Mouse (Mus musculus) MEL (cell line): Measurements from ENCODE around the gene Insrr. TPM values are rescaled to one million over a fixed set of nuclear protein-coding genes. Genes with fewer than 3 reads are reported as not detected.

Experiments used
- DNase-seq: peaks from one replicate; pipeline ENCODE4 v3.0.0; 2011; ENCODE audit warnings: low read depth, low spot score
- H3K27ac ChIP-seq: 2 replicates; pipeline ENCODE4 v1.5.1; 2012; ENCODE audit warnings: low read depth, mild to moderate bottlenecking, control low read depth, low read length, moderate library complexity; ENCODE audit not compliant: control insufficient read depth
- H3K27me3 ChIP-seq, 2 experiments: fragments of 150-350 bp in 1 of 2; sonication (generic) in 1 of 2; 2 replicates each; pipeline ENCODE4 v1.6.1; 2012; ENCODE audit warnings: low read length in 2 of 2, mild to moderate bottlenecking in 2 of 2, improper control_type of control experiment in 1 of 2, moderate library complexity in 1 of 2; ENCODE audit not compliant: insufficient read depth in 2 of 2, control insufficient read depth in 1 of 2
- H3K36me3 ChIP-seq, 2 experiments: 2 replicates each; pipeline ENCODE4 v1.6.1; 2012 to 2014; ENCODE audit warnings: low read length in 2 of 2, improper control_type of control experiment in 1 of 2, inconsistent platforms in 1 of 2, mild to moderate bottlenecking in 1 of 2; ENCODE audit not compliant: insufficient read depth in 2 of 2, control insufficient read depth in 1 of 2
- H3K4me1 ChIP-seq, 2 experiments: fragments of 150-350 bp in 1 of 2; sonication (generic) in 1 of 2; 2 replicates each; pipeline ENCODE4 v1.6.1; 2012; ENCODE audit warnings: low read length in 2 of 2, improper control_type of control experiment in 1 of 2, mild to moderate bottlenecking in 1 of 2; ENCODE audit not compliant: insufficient read depth in 2 of 2, control insufficient read depth in 1 of 2
- H3K4me3 ChIP-seq, 2 experiments: fragments of 150-350 bp in 1 of 2; sonication (generic) in 1 of 2; 2 replicates each; pipeline ENCODE4 v1.5.1; 2012; ENCODE audit warnings: low read depth in 2 of 2, low read length in 2 of 2, mild to moderate bottlenecking in 2 of 2, moderate library complexity in 2 of 2, control low read depth in 1 of 2, improper control_type of control experiment in 1 of 2; ENCODE audit not compliant: control insufficient read depth in 1 of 2, insufficient read depth in 1 of 2
- H3K79me2 ChIP-seq: 2 replicates; pipeline ENCODE4 v1.6.1; 2012; ENCODE audit warnings: mild to moderate bottlenecking, low read length, moderate library complexity; ENCODE audit not compliant: control insufficient read depth, poor library complexity, insufficient read depth
- H3K9ac ChIP-seq: 2 replicates; pipeline ENCODE4 v1.6.1; 2012; ENCODE audit warnings: low read depth, mild to moderate bottlenecking, control low read depth, low read length, moderate library complexity; ENCODE audit not compliant: control insufficient read depth, poor library complexity, severe bottlenecking
- H3K9me3 ChIP-seq: fragments of 150-350 bp; sonication (generic); replicated peaks from 2 replicates; pipeline ENCODE4 v1.6.1; 2012; ENCODE audit warnings: mild to moderate bottlenecking, low read length, improper control_type of control experiment, moderate library complexity; ENCODE audit not compliant: insufficient read depth
- BHLHE40 ChIP-seq: IDR thresholded peaks from 2 replicates; pipeline ENCODE4 v1.6.1; 2012; ENCODE audit warnings: low read depth, mild to moderate bottlenecking, inconsistent platforms, low read length, improper control_type of control experiment, borderline replicate concordance
- CTCF ChIP-seq, 3 experiments: IDR thresholded peaks in 2 of 3; conservative IDR thresholded peaks in 1 of 3; 2 replicates each; pipeline ENCODE4 v1.5.1; 2011 to 2012; ENCODE audit warnings: low read length in 3 of 3, low read depth in 2 of 3, mild to moderate bottlenecking in 2 of 3, improper control_type of control experiment in 1 of 3, inconsistent platforms in 1 of 3, mixed read lengths in 1 of 3, moderate library complexity in 1 of 3; ENCODE audit not compliant: control insufficient read depth in 1 of 3, insufficient read depth in 1 of 3, poor library complexity in 1 of 3, severe bottlenecking in 1 of 3
- E2F4 ChIP-seq: IDR thresholded peaks from 2 replicates; pipeline ENCODE4 v1.6.1; 2011; ENCODE audit warnings: low read depth, low read length, improper control_type of control experiment, borderline replicate concordance
- EP300 ChIP-seq, 2 experiments: IDR thresholded peaks; 2 replicates each; pipeline ENCODE4 v1.6.1; 2011; ENCODE audit warnings: improper control_type of control experiment in 2 of 2, low read length in 2 of 2, low read depth in 1 of 2, mild to moderate bottlenecking in 1 of 2
- ETS1 ChIP-seq: IDR thresholded peaks from 2 replicates; pipeline ENCODE4 v1.6.1; 2012; ENCODE audit warnings: low read depth, mild to moderate bottlenecking, inconsistent platforms, low read length, improper control_type of control experiment, moderate library complexity
- GABPA ChIP-seq: IDR thresholded peaks from 2 replicates; pipeline ENCODE4 v1.6.1; 2012; ENCODE audit warnings: low read depth, mild to moderate bottlenecking, inconsistent platforms, low read length, improper control_type of control experiment, moderate library complexity
- GATA1 ChIP-seq: IDR thresholded peaks from 2 replicates; pipeline ENCODE4 v1.6.1; 2011; ENCODE audit warnings: low read depth, low read length, improper control_type of control experiment
- MAFK ChIP-seq: IDR thresholded peaks from 2 replicates; pipeline ENCODE4 v1.6.1; 2011; ENCODE audit warnings: low read depth, mild to moderate bottlenecking, low read length, improper control_type of control experiment, borderline replicate concordance
- MAX ChIP-seq: IDR thresholded peaks from 2 replicates; pipeline ENCODE4 v1.6.1; 2011; ENCODE audit warnings: low read length, improper control_type of control experiment
- MAZ ChIP-seq: IDR thresholded peaks from 2 replicates; pipeline ENCODE4 v1.6.1; 2012; ENCODE audit warnings: low read depth, mild to moderate bottlenecking, inconsistent platforms, low read length, improper control_type of control experiment
- MXI1 ChIP-seq: IDR thresholded peaks from 2 replicates; pipeline ENCODE4 v1.6.1; 2011; ENCODE audit warnings: mild to moderate bottlenecking, low read depth, low read length, improper control_type of control experiment
- MYB ChIP-seq: IDR thresholded peaks from 2 replicates; pipeline ENCODE4 v1.6.1; 2011; ENCODE audit warnings: mild to moderate bottlenecking, low read depth, low read length, improper control_type of control experiment
- NRF1 ChIP-seq: IDR thresholded peaks from 2 replicates; pipeline ENCODE4 v1.6.1; 2014; ENCODE audit warnings: low read depth, mild to moderate bottlenecking, inconsistent platforms, low read length, improper control_type of control experiment, moderate library complexity; ENCODE audit not compliant: poor library complexity, insufficient read depth, severe bottlenecking
- POLR2A ChIP-seq, 2 experiments: IDR thresholded peaks; 2 replicates each; pipeline ENCODE4 v1.6.1; 2011 to 2012; ENCODE audit warnings: low read length in 2 of 2, mild to moderate bottlenecking in 2 of 2, control low read depth in 1 of 2, improper control_type of control experiment in 1 of 2, low read depth in 1 of 2, moderate library complexity in 1 of 2; ENCODE audit not compliant: control insufficient read depth in 1 of 2, insufficient read depth in 1 of 2, poor library complexity in 1 of 2
- RAD21 ChIP-seq: IDR thresholded peaks from 2 replicates; pipeline ENCODE4 v1.6.1; 2011; ENCODE audit warnings: mild to moderate bottlenecking, low read depth, low read length, improper control_type of control experiment
- RCOR1 ChIP-seq: IDR thresholded peaks from 2 replicates; pipeline ENCODE4 v1.6.1; 2012; ENCODE audit warnings: low read depth, mild to moderate bottlenecking, inconsistent platforms, low read length, improper control_type of control experiment
- SIN3A ChIP-seq: IDR thresholded peaks from 2 replicates; pipeline ENCODE4 v1.6.1; 2012; ENCODE audit warnings: low read length, improper control_type of control experiment, inconsistent platforms
- SMC3 ChIP-seq: IDR thresholded peaks from 2 replicates; pipeline ENCODE4 v1.6.1; 2011; ENCODE audit warnings: low read depth, low read length, improper control_type of control experiment
- TAL1 ChIP-seq: IDR thresholded peaks from 2 replicates; pipeline ENCODE4 v1.6.1; 2012; ENCODE audit warnings: mild to moderate bottlenecking, inconsistent platforms, low read length, moderate library complexity, mixed read lengths
- TCF12 ChIP-seq: IDR thresholded peaks from 2 replicates; pipeline ENCODE4 v1.6.1; 2014; ENCODE audit warnings: low read depth, mild to moderate bottlenecking, inconsistent platforms, low read length, improper control_type of control experiment, moderate library complexity
- UBTF ChIP-seq: IDR thresholded peaks from 2 replicates; pipeline ENCODE4 v1.6.1; 2012; ENCODE audit warnings: low read depth, mild to moderate bottlenecking, inconsistent platforms, low read length, improper control_type of control experiment, moderate library complexity, borderline replicate concordance; ENCODE audit not compliant: insufficient read depth
- USF1 ChIP-seq: IDR thresholded peaks from 2 replicates; pipeline ENCODE4 v1.6.1; 2014; ENCODE audit warnings: low read depth, mild to moderate bottlenecking, inconsistent platforms, low read length, improper control_type of control experiment, moderate library complexity
- USF2 ChIP-seq, 2 experiments: IDR thresholded peaks; 2 replicates each; pipeline ENCODE4 v1.6.1; 2011 to 2012; ENCODE audit warnings: improper control_type of control experiment in 2 of 2, low read length in 2 of 2, borderline replicate concordance in 1 of 2, inconsistent platforms in 1 of 2, low read depth in 1 of 2, mild to moderate bottlenecking in 1 of 2; ENCODE audit not compliant: insufficient read depth in 1 of 2
- ZC3H11A ChIP-seq: IDR thresholded peaks from 2 replicates; pipeline ENCODE4 v1.6.1; 2012; ENCODE audit warnings: low read depth, mild to moderate bottlenecking, inconsistent platforms, low read length, improper control_type of control experiment
- ZKSCAN1 ChIP-seq: IDR thresholded peaks from 2 replicates; pipeline ENCODE4 v1.6.1; 2012; ENCODE audit warnings: low read depth, mild to moderate bottlenecking, inconsistent platforms, low read length, improper control_type of control experiment, moderate library complexity
- ZMIZ1 ChIP-seq: IDR thresholded peaks from 2 replicates; pipeline ENCODE4 v1.6.1; 2012; ENCODE audit warnings: low read depth, mild to moderate bottlenecking, inconsistent platforms, low read length, improper control_type of control experiment, moderate library complexity
- ZNF384 ChIP-seq: IDR thresholded peaks from 2 replicates; pipeline ENCODE4 v1.6.1; 2012; ENCODE audit warnings: low read depth, mild to moderate bottlenecking, inconsistent platforms, low read length, improper control_type of control experiment
- polyA plus RNA-seq, 2 experiments: library from polyadenylated mRNA; stranded (reverse) in 1 of 2; unstranded in 1 of 2; fragments of >175 nt in 1 of 2; fragments of >200 nt in 1 of 2; gene quantifications; 2 replicates each; pipeline versions ENCODE4 v1.2.1 to v1.2.4; 2012; ENCODE audit warnings: low replicate concordance in 2 of 2, low read depth in 1 of 2; ENCODE audit not compliant: insufficient read length in 2 of 2, insufficient read depth in 1 of 2, missing spikeins in 1 of 2
- total RNA-seq: library from RNA; depleted of rRNA; stranded (reverse); fragments of 300-350 nt; gene quantifications from 2 replicates; pipeline ENCODE4 v1.2.3, GENCODE M21; 2012

The Insrr gene
- total and polyA plus RNA-seq, 3 experiments: 0.77 to 3.7 TPM; not detected in 1

DNA sequence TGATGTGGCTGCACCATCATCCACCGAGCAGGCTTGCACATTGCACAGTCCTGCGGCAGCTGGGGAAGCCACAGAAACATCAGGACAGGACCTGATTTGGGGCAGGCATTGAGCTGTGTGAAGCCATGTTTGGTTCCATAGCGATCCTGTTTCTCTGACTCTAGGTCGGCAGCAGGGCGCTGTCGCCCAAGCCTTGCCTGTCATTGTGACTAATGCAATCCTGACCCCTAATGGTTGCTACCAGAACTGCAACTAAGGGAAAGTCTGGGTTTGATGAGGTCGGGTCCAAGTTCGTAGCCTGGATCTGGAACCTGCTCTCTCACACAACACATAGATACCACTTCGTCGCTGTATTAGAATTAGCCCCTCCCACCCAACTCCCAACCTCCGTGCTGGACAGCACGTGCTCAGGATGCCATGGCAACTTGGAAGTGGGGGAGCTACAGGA is 19.9 kb downstream of the Insrr start:
- no peak overlapping the region for H3K9ac ChIP-seq
- peaks cover 0 to 4% of the 10 kb centered on the region in 2 experiments; a peak in 1 of 4 replicates for H3K36me3 ChIP-seq
- TF ChIP-seq CTCF (IDR thresholded peaks at IDR 0.05 in 2 of 3, conservative IDR thresholded peaks at IDR 0.05 in 1 of 3; ENCODE audit: control insufficient read depth in 1 of 3, insufficient read depth in 1 of 3, low read depth in 2 of 3, low read length in 3 of 3, poor library complexity in 1 of 3, severe bottlenecking in 1 of 3): peak; percentile 75 to 98 (median 95)
- peak; percentile 59; the same call in 1 of the 2 replicates for TF ChIP-seq BHLHE40
- TF ChIP-seq SMC3: peak; percentile 77
- TF ChIP-seq POLR2A (IDR thresholded peaks at IDR 0.05; ENCODE audit: control insufficient read depth in 1 of 2, insufficient read depth in 1 of 2, low read depth in 1 of 2, low read length in 2 of 2, poor library complexity in 1 of 2): no peak
- no peak for TF ChIP-seq TCF12
- 0 out of 2 replicates have a peak, but pooled peaks have one; percentile 33 for TF ChIP-seq MAX
- no peak for TF ChIP-seq RCOR1
- TF ChIP-seq SIN3A: peak; percentile 52; the same call in 1 of the 2 replicates
- TF ChIP-seq MYB: no peak
- TF ChIP-seq ZNF384: no peak
- TF ChIP-seq GATA1: no peak
- TF ChIP-seq RAD21: peak; percentile 80
- peak; percentile 30; the same call in 1 of the 2 replicates for TF ChIP-seq USF1
- no peak; a peak in 1 of 4 replicates for TF ChIP-seq EP300 (IDR thresholded peaks at IDR 0.05; ENCODE audit: low read depth in 1 of 2, low read length in 2 of 2)
- peak; percentile 72 for TF ChIP-seq ZC3H11A
- no peak for TF ChIP-seq ZMIZ1
- 0 out of 2 replicates have a peak, but pooled peaks have one; percentile 48 for TF ChIP-seq MAZ
- TF ChIP-seq TAL1: no peak
- no peak for TF ChIP-seq E2F4
- TF ChIP-seq NRF1: no peak
- TF ChIP-seq ZKSCAN1: no peak
- H3K9me3 ChIP-seq: no peaks in the 10 kb centered on the region
- H3K27ac ChIP-seq: no peak overlapping the region
- peak; percentile 88 for DNase-seq
- H3K27me3 ChIP-seq: peaks cover 4% of the 10 kb centered on the region in 2 experiments; a peak in 3 of 4 replicates
- peak overlapping the region; percentile 26 to 31; a peak in 2 of 4 replicates for H3K4me3 ChIP-seq
- no peaks in the 10 kb centered on the region for H3K79me2 ChIP-seq
- peaks cover 0 to 3% of the 10 kb centered on the region in 2 experiments; a peak in 2 of 4 replicates for H3K4me1 ChIP-seq

DNA sequence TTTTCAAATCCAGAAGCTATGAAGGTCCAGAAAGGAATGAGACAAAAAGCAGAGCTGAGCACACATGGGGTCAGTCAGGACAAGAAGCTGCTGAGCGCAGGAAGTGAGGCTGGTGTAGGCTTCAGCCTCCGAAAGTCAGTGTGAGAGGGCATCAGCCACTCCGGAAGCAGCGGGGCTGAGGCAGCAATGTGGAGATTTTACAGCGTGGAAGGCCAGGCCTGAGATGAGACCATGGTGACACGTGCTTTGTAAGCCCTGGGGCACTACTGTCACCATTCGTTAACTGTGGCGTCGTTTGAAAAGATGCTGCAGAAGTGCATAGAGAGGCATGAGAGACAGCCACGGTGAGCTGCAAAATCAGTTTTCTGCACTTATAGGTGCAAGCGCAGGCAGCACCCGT is 21.5 kb downstream of the Insrr start:
- peaks cover 6 to 7% of the 10 kb centered on the region in 2 experiments for H3K27me3 ChIP-seq
- H3K9ac ChIP-seq: no peak overlapping the region
- no peaks in the 10 kb centered on the region for H3K9me3 ChIP-seq
- TF ChIP-seq USF2 (IDR thresholded peaks at IDR 0.05; ENCODE audit: borderline replicate concordance in 1 of 2, insufficient read depth in 1 of 2, low read depth in 1 of 2, low read length in 2 of 2): no peak
- TF ChIP-seq ZC3H11A: no peak
- no peak for TF ChIP-seq TCF12
- no peak for TF ChIP-seq MXI1
- TF ChIP-seq GABPA: no peak
- TF ChIP-seq MAFK: no peak
- TF ChIP-seq RAD21: no peak
- no peak for TF ChIP-seq UBTF
- no peak for TF ChIP-seq ZMIZ1
- TF ChIP-seq ZNF384: no peak
- TF ChIP-seq SIN3A: no peak
- no peak for TF ChIP-seq USF1
- TF ChIP-seq NRF1: no peak
- no peak for TF ChIP-seq GATA1
- no peak for TF ChIP-seq BHLHE40
- no peak for TF ChIP-seq ETS1
- no peak for TF ChIP-seq SMC3
- no peak for TF ChIP-seq CTCF (IDR thresholded peaks at IDR 0.05 in 2 of 3, conservative IDR thresholded peaks at IDR 0.05 in 1 of 3; ENCODE audit: control insufficient read depth in 1 of 3, insufficient read depth in 1 of 3, low read depth in 2 of 3, low read length in 3 of 3, poor library complexity in 1 of 3, severe bottlenecking in 1 of 3)
- no peak for TF ChIP-seq ZKSCAN1
- H3K4me3 ChIP-seq: no peak overlapping the region
- H3K36me3 ChIP-seq: peaks cover 0 to 4% of the 10 kb centered on the region in 2 experiments; a peak in 1 of 4 replicates
- H3K4me1 ChIP-seq: no peaks in the 10 kb centered on the region; a peak in 1 of 4 replicates
- H3K27ac ChIP-seq: no peak overlapping the region
- DNase-seq: no peak
- H3K79me2 ChIP-seq: no peaks in the 10 kb centered on the region
